Mouse (Mus musculus): ENCODE data around the gene Tesmin. TPM values are rescaled to one million over a fixed set of nuclear protein-coding genes. Genes with fewer than 3 reads are reported as not detected.

Tesmin gene
- polyA plus RNA-seq, 1 experiment from 2014 or later: 0.13 TPM

DNA sequence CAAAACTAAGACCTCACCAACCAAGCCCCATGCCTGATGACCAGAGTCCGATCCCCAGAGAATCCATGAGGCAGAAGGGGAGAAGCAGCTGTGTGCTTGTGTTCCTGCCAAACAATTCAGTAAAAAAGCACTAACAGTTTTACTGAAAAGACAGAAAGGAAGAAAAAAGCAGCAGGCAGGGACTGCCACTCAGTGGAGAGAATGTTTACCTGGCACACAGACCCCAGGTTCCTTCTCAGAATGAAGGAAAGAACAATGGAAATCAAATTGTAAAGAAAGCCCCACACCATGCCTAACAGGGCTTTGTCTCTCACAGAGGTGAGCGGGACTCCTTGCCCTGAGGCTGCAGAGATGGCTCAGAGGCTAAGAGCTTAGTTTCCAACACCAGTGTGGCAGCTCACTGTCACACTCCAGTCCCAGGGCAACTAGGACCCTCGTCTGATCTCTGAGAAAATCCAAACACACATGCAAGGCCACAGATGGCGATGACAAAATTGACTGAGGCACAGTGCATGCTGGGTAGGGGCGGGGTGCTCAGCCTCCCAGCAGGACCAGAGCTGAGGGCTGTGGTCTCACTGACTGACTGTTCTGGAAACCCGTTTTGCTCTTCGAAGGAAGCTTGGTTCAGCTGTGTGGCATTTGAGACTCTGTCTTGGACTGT lies 40.6 kb downstream of the Tesmin start:
- no peak overlapping the region for H3K4me3 ChIP-seq
- no peaks in the 10 kb centered on the region for H3K27me3 ChIP-seq
- 33% methylated on average over 7 of the region's 7 CpGs for WGBS
- peak; percentile 67 for ATAC-seq (replicated peaks)
- H3K4me1 ChIP-seq: peaks cover 13% of the 10 kb centered on the region
- H3K9me3 ChIP-seq: no peaks in the 10 kb centered on the region
- peak overlapping the region; percentile 71 for H3K27ac ChIP-seq (replicated peaks)
- no peak overlapping the region for H3K9ac ChIP-seq (replicated peaks)
- H3K36me3 ChIP-seq: no peaks in the 10 kb centered on the region
- H3K4me2 ChIP-seq (replicated peaks): no peak overlapping the region

DNA sequence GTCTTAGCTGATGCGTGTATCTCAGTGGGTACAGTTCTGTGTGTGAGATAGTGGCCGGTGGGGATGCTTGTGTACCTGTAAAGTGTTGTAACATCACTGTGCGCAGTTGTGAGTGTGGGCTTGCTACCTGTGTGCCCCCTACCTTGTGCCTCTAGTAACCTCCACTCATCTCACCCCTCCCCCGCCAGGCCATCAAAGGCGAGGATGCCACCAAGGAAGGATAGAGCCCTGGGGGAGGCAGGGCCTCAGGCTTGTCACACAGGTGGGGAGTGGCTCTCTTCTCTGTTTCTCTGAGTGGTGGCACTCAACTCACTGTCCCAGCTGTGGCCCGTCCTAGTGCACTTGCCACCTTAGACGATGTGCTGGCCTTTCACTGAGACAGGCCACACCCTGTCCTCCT lies 42.4 kb downstream of the Tesmin start:
- WGBS: 72% methylated on average over 7 of the region's 7 CpGs
- no peak for ATAC-seq (replicated peaks)

GRCm38 (mm10) chr19:3431969-3432368 lies 43.3 kb downstream of the Tesmin start:
- Histone ChIP-seq H3K4me1 (peaks cover 13% of the 10 kb centered on the region), H3K9me3 (no peaks in the 10 kb centered on the region), H3K4me3 (no peak overlapping the region), H3K27me3 (no peaks in the 10 kb centered on the region), H3K9ac (replicated peaks) (no peak overlapping the region), H3K4me2 (replicated peaks) (no peak overlapping the region), H3K36me3 (no peaks in the 10 kb centered on the region), H3K27ac (replicated peaks) (no peak overlapping the region)
- 89% methylated on average over 1 of the region's 2 CpGs for WGBS
- ATAC-seq (replicated peaks): no peak

More for the DNA sequence above, 42.4 kb downstream of the Tesmin start:
- H3K36me3 ChIP-seq: no peaks in the 10 kb centered on the region
- no peaks in the 10 kb centered on the region for H3K27me3 ChIP-seq
- peaks cover 13% of the 10 kb centered on the region for H3K4me1 ChIP-seq
- no peak overlapping the region for H3K27ac ChIP-seq (replicated peaks)
- H3K4me3 ChIP-seq: no peak overlapping the region
- no peaks in the 10 kb centered on the region for H3K9me3 ChIP-seq
- no peak overlapping the region for H3K9ac ChIP-seq (replicated peaks)
- H3K4me2 ChIP-seq (replicated peaks): no peak overlapping the region

DNA sequence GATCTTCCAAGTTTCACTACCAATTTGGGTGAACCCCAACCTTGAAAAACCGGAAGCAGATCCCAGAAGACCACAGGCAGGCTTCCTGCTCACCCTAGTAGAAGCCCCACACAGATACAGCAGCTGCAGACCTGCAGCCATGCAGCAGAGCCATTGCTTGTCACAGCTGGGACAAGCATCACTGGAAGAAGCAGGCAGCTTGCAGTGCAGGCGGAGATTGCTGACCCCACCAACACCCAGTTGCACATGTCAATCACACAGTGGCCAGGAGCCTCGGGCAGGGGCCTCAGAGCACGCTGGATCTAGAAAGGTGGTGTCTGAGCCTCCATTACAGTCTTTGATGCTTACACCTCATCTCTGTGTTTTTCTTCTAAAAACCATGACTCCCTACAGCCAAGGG lies 45.5 kb downstream of the Tesmin start:
- Histone ChIP-seq H3K36me3 (no peaks in the 10 kb centered on the region), H3K9me3 (no peaks in the 10 kb centered on the region), H3K27ac (replicated peaks) (no peak overlapping the region), H3K4me2 (replicated peaks) (no peak overlapping the region), H3K4me1 (peaks cover 5% of the 10 kb centered on the region), H3K4me3 (no peak overlapping the region), H3K9ac (replicated peaks) (no peak overlapping the region), H3K27me3 (no peaks in the 10 kb centered on the region)
- no peak for ATAC-seq (replicated peaks)
- 42% methylated on average over 4 of the region's 4 CpGs for WGBS

DNA sequence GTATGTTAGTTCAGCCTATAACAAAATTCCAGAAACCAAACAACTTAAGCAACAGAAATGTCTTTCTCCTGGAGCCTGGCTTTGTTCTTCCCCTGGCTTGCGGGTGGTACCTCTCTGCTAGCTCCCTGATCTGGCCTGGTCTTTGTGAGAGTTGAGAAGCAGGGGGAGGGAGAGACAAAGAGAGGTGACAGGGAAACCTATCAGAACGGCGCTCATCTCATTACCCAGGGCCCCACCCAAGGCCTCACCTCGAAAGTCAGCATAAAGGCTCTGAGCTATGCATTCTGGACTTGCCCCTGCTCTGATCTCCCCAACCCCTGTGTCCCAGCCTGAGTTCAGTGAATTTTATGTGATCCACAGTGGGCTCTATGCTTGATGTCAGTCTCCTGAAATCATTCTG lies 46.0 kb downstream of the Tesmin start:
- Histone ChIP-seq H3K9me3 (no peaks in the 10 kb centered on the region), H3K4me2 (replicated peaks) (no peak overlapping the region), H3K27me3 (no peaks in the 10 kb centered on the region), H3K4me1 (no peaks in the 10 kb centered on the region; the same call in 1 of the 2 replicates), H3K27ac (replicated peaks) (no peak overlapping the region), H3K36me3 (no peaks in the 10 kb centered on the region), H3K4me3 (no peak overlapping the region), H3K9ac (replicated peaks) (no peak overlapping the region)
- 28% methylated on average over 4 of the region's 4 CpGs for WGBS
- no peak for ATAC-seq (replicated peaks)

DNA sequence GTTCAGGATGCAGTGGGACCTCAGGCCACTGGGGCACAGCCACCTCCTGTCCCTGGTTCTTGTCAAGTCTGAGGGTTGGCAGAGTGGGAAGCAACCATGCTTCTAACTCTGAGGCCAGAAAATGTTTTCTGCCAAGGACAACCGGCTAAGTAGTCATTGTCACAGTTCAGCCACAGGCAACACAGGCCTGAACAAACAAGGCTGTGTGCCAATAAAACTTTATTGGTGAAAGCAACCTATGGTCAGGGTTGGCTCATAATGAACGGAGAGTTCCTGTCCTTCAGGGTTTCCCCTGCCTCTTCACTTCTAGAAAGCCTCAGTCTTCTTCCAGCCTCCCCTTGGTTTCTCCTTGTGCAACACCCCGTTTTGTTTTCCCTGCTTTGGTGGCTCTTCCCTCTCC lies 47.2 kb downstream of the Tesmin start:
- no peak overlapping the region for H3K4me2 ChIP-seq (replicated peaks)
- H3K27me3 ChIP-seq: no peaks in the 10 kb centered on the region
- peaks cover 6% of the 10 kb centered on the region for H3K4me1 ChIP-seq
- H3K4me3 ChIP-seq: no peak overlapping the region
- WGBS: 79% methylated on average over 3 of the region's 3 CpGs
- no peak for ATAC-seq (replicated peaks)
- H3K9ac ChIP-seq (replicated peaks): no peak overlapping the region
- no peaks in the 10 kb centered on the region for H3K9me3 ChIP-seq
- no peak overlapping the region for H3K27ac ChIP-seq (replicated peaks)
- no peaks in the 10 kb centered on the region for H3K36me3 ChIP-seq

GRCm38 (mm10) chr19:3436840-3437239 lies 48.2 kb downstream of the Tesmin start:
- Histone ChIP-seq H3K36me3 (no peaks in the 10 kb centered on the region), H3K4me2 (replicated peaks) (no peak overlapping the region), H3K27ac (replicated peaks) (no peak overlapping the region), H3K9me3 (no peaks in the 10 kb centered on the region), H3K27me3 (no peaks in the 10 kb centered on the region), H3K4me3 (no peak overlapping the region), H3K4me1 (peaks cover 11% of the 10 kb centered on the region), H3K9ac (replicated peaks) (no peak overlapping the region)
- 58% methylated on average over 9 of the region's 9 CpGs for WGBS
- ATAC-seq (replicated peaks): no peak

DNA sequence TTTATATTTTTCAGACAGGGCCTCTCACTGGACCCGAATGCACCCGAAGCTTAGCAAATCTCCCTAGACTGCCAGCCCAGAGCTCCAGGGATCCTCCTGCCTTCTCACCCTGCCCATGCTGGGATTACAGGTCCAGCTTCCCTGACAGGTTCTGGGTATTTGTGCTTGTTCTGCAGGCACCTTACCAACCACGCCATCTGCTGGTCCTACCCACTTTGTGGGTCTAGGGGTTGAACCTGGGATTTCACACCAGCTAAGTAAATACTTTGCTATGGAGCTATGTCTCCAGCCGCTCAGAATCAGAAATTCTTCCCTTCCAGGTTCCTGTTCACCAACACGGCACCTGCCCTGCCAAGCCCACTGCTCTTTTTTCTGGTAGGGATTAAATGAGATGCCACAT lies 49.3 kb downstream of the Tesmin start:
- WGBS: 70% methylated on average over 5 of the region's 5 CpGs
- H3K27ac ChIP-seq (replicated peaks): no peak overlapping the region
- H3K9ac ChIP-seq (replicated peaks): no peak overlapping the region
- no peaks in the 10 kb centered on the region for H3K27me3 ChIP-seq
- H3K36me3 ChIP-seq: no peaks in the 10 kb centered on the region
- H3K4me1 ChIP-seq: peaks cover 11% of the 10 kb centered on the region
- no peak for ATAC-seq (replicated peaks)
- H3K4me3 ChIP-seq: no peak overlapping the region
- H3K4me2 ChIP-seq (replicated peaks): no peak overlapping the region
- H3K9me3 ChIP-seq: no peaks in the 10 kb centered on the region

GRCm38 (mm10) chr19:3440667-3441066 lies 52.0 kb downstream of the Tesmin start:
- Histone ChIP-seq H3K27me3 (no peaks in the 10 kb centered on the region), H3K9me3 (no peaks in the 10 kb centered on the region), H3K36me3 (no peaks in the 10 kb centered on the region), H3K4me3 (0 out of 2 replicates have a peak overlapping the region, but pooled peaks have one; percentile 7), H3K4me1 (peaks cover 11% of the 10 kb centered on the region), H3K4me2 (replicated peaks) (peak overlapping the region; percentile 27), H3K9ac (replicated peaks) (no peak overlapping the region), H3K27ac (replicated peaks) (no peak overlapping the region)
- 14% methylated on average over 5 of the region's 5 CpGs for WGBS
- peak; percentile 50 for ATAC-seq (replicated peaks)

DNA sequence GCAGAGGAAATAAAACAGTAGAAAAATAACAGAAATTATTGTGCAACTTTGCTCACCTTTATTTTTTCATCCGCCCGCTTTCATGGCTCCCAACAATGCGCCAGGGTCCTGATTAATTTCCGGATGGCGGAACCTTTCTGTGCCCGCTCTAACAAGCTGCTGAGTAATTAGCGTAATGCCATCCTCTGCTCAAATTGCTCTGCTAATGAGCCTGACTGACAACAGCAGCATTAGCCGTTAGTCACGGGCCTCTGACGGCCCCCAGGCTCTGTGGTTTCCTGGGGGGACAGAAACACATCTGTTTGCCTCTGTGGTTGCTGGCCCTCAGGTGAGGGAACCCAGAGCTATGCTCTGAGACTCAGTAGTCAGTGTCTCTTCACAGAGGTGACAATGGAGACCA lies 52.4 kb downstream of the Tesmin start:
- WGBS: 14% methylated on average over 10 of the region's 10 CpGs
- no peaks in the 10 kb centered on the region for H3K9me3 ChIP-seq
- H3K4me3 ChIP-seq: 0 out of 2 replicates have a peak overlapping the region, but pooled peaks have one; percentile 7
- peaks cover 11% of the 10 kb centered on the region for H3K4me1 ChIP-seq
- peak overlapping the region; percentile 27 for H3K4me2 ChIP-seq (replicated peaks)
- H3K36me3 ChIP-seq: no peaks in the 10 kb centered on the region
- ATAC-seq (replicated peaks): peak; percentile 66
- H3K27me3 ChIP-seq: no peaks in the 10 kb centered on the region
- no peak overlapping the region for H3K9ac ChIP-seq (replicated peaks)
- H3K27ac ChIP-seq (replicated peaks): no peak overlapping the region

DNA sequence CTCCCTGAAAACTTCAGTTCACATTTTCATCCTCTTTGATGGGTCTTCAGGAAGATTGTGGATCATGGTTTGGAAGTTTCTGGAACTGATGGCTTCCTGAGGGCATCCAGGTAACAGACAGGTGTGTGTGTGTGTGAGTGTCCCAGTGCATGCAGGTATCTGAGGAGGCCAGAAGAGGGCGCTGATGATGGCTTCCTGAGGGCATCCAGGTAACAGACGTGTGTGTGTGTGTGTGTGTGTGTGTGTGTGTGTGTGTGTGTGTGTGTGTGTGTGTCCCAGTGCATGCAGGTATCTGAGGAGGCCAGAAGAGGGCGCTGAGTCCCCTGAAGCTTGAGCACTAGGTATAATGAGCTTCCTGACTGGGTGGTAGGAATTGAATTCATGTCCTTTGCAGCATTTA lies 58.7 kb downstream of the Tesmin start:
- Histone ChIP-seq H3K27me3 (no peaks in the 10 kb centered on the region), H3K4me3 (no peak overlapping the region), H3K9me3 (no peaks in the 10 kb centered on the region), H3K36me3 (no peaks in the 10 kb centered on the region), H3K4me1 (peaks cover 4% of the 10 kb centered on the region; the same call in 1 of the 2 replicates), H3K27ac (replicated peaks) (no peak overlapping the region), H3K4me2 (replicated peaks) (no peak overlapping the region), H3K9ac (replicated peaks) (no peak overlapping the region)
- 54% methylated on average over 3 of the region's 3 CpGs for WGBS
- no peak for ATAC-seq (replicated peaks)

DNA sequence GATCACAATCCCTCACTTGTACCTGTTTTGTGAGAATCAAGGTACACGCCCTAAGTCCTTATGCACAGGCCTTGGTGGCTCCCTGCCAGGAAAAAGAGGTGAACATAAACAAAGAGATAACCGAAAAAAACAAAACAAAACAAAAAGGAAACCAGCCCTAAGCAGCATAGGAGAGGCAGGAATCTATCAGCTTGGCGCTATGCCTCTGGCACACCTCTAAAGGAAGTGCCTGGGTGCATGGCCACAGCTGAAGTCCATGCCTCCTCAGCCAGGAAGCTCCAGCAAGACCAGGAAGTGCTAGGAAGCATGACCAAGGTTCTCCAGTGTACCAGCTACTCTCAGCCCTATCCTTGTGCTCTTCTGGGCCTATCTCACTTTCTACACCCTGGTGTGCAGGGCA lies 60.6 kb downstream of the Tesmin start:
- no peak overlapping the region for H3K4me3 ChIP-seq
- H3K36me3 ChIP-seq: peaks cover 9% of the 10 kb centered on the region; the same call in 1 of the 2 replicates
- peaks cover 4% of the 10 kb centered on the region; the same call in 1 of the 2 replicates for H3K4me1 ChIP-seq
- no peak for ATAC-seq (replicated peaks)
- H3K9me3 ChIP-seq: no peaks in the 10 kb centered on the region
- H3K27me3 ChIP-seq: no peaks in the 10 kb centered on the region
- H3K27ac ChIP-seq (replicated peaks): no peak overlapping the region
- H3K4me2 ChIP-seq (replicated peaks): no peak overlapping the region
- 67% methylated on average over 3 of the region's 3 CpGs for WGBS
- H3K9ac ChIP-seq (replicated peaks): no peak overlapping the region

GRCm38 (mm10) chr19:3450714-3451113 lies 62.1 kb downstream of the Tesmin start:
- H3K27ac ChIP-seq (replicated peaks): no peak overlapping the region
- WGBS: 95% methylated on average over 3 of the region's 3 CpGs
- H3K36me3 ChIP-seq: peaks cover 23% of the 10 kb centered on the region
- H3K9me3 ChIP-seq: no peaks in the 10 kb centered on the region
- no peak overlapping the region for H3K9ac ChIP-seq (replicated peaks)
- H3K4me1 ChIP-seq: peaks cover 4% of the 10 kb centered on the region; the same call in 1 of the 2 replicates
- no peak for ATAC-seq (replicated peaks)
- H3K4me3 ChIP-seq: no peak overlapping the region
- no peak overlapping the region for H3K4me2 ChIP-seq (replicated peaks)
- no peaks in the 10 kb centered on the region for H3K27me3 ChIP-seq
